Mouse (Mus musculus) retina, adult 2 months (tissue): ENCODE measurements around the gene Acoxl.
"Not testable (repeated sequence)": the region's sequence is repeated elsewhere in the genome, so short reads cannot be mapped to it uniquely, and the experiment has no call there.

ENCODE experiments used
- DNase-seq: peaks from one replicate; pipeline ENCODE4 v3.0.0-alpha.2; 2012; ENCODE audit warnings: low read depth, low spot score

Gene Acoxl

GRCm38 (mm10) chr2:128076936-128077335, 238.3 kb downstream of the Acoxl start:
- no peak for DNase-seq

- no peak for DNase-seq
These were observed 240.2 kb downstream of the Acoxl start for GRCm38 (mm10) chr2:128078859-128079258.

GRCm38 (mm10) chr2:128079316-128079715, 240.6 kb downstream of the Acoxl start:
- DNase-seq: no peak

GRCm38 (mm10) chr2:128083844-128084243, 245.2 kb downstream of the Acoxl start:
- DNase-seq: no peak

GRCm38 (mm10) chr2:128084607-128085006, 245.9 kb downstream of the Acoxl start:
- no peak for DNase-seq

- no peak for DNase-seq
These were observed 246.8 kb downstream of the Acoxl start for GRCm38 (mm10) chr2:128085481-128085880.

- no peak for DNase-seq
These were observed 247.7 kb downstream of the Acoxl start for GRCm38 (mm10) chr2:128086301-128086886.

GRCm38 (mm10) chr2:128086996-128087526, 248.4 kb downstream of the Acoxl start:
- DNase-seq: no peak

- no peak for DNase-seq
These were observed 249.3 kb downstream of the Acoxl start for GRCm38 (mm10) chr2:128087798-128088545.

- DNase-seq: no peak
These were observed 251.7 kb downstream of the Acoxl start for GRCm38 (mm10) chr2:128090283-128090885.

- no peak for DNase-seq
These were observed 253.0 kb downstream of the Acoxl start for GRCm38 (mm10) chr2:128091431-128092369.

- no peak for DNase-seq
These were observed 253.8 kb downstream of the Acoxl start for GRCm38 (mm10) chr2:128092451-128092850.

- no peak for DNase-seq
These were observed 255.5 kb downstream of the Acoxl start for GRCm38 (mm10) chr2:128094196-128094595.

- no peak for DNase-seq
These were observed 255.9 kb downstream of the Acoxl start for GRCm38 (mm10) chr2:128094602-128095001.

GRCm38 (mm10) chr2:128095270-128095669, 256.6 kb downstream of the Acoxl start:
- DNase-seq: no peak

- no peak for DNase-seq
These were observed 257.4 kb downstream of the Acoxl start for GRCm38 (mm10) chr2:128096070-128096469.

- DNase-seq: not testable (repeated sequence)
These were observed 259.4 kb downstream of the Acoxl start for GRCm38 (mm10) chr2:128098118-128098517.

GRCm38 (mm10) chr2:128102086-128102485, 263.4 kb downstream of the Acoxl start:
- DNase-seq: no peak

GRCm38 (mm10) chr2:128104815-128105214, 266.1 kb downstream of the Acoxl start:
- DNase-seq: no peak

- no peak for DNase-seq
These were observed 267.0 kb downstream of the Acoxl start for GRCm38 (mm10) chr2:128105651-128106050.

- DNase-seq: no peak
These were observed 272.9 kb downstream of the Acoxl start for GRCm38 (mm10) chr2:128111537-128111936.
